ENCODE assay signal across 21 mouse cellular contexts in genomic region chr6:6202451-6202850, GRCm38 (mm10). TPM values are rescaled to one million over a fixed set of nuclear protein-coding genes. Genes with fewer than 3 reads are reported as not detected.
DNase-seq lines count a peak whose midpoint lies in the region; ATAC-seq and TF ChIP-seq lines count a peak whose summit lies in the region.
"Had no signal": no experiment of that assay in that cellular context is flagged by ENCODE, and none has a peak within 500 bp of the region (broad histone marks: within the 10 kb centered on the region; RNA-seq: fewer than 3 reads in every experiment).

No protein-coding gene starts in this region.

- TF ChIP-seq EP300 in liver, postnatal 0 days (IDR thresholded peaks at IDR 0.05; ENCODE audit: low read depth) = peak; percentile 72

- peak; percentile 18 for DNase-seq in kidney, postnatal 10 days
- no peak for DNase-seq in kidney, adult 11 months
- no peak for DNase-seq in liver, embryonic 11.5 days (ENCODE audit: low spot score)
- peak; percentile 29 to 69 for DNase-seq in kidney, postnatal 36 days
- DNase-seq in liver, postnatal 0 days = no peak
- no peak for DNase-seq in thymus, postnatal 0 days (ENCODE audit: low spot score)
- DNase-seq in layer of hippocampus, postnatal 10 days (ENCODE audit: low spot score in 2 of 2) = no peak
- DNase-seq: adrenal gland, postnatal 14 days; cerebellum, adult 2 months; cerebellum, postnatal 10 days; forebrain, postnatal 0 days; gastrocnemius, postnatal 14 days; heart, adult 2 months; heart, postnatal 14 days had no signal

- no peaks in the 10 kb centered on the region for H3K27me3 ChIP-seq in liver, embryonic 12.5 days (replicated peaks)
- no peaks in the 10 kb centered on the region for H3K27me3 ChIP-seq in liver, embryonic 11.5 days (replicated peaks; ENCODE audit: control insufficient read depth, insufficient read depth, low read length)
- H3K27me3 ChIP-seq in liver, postnatal 0 days (ENCODE audit: insufficient read depth, low read length) = no peaks in the 10 kb centered on the region
- H3K27me3 ChIP-seq: forebrain, embryonic 13.5 days; heart, embryonic 15.5 days; Patski had no signal

- H3K36me3 ChIP-seq in liver, embryonic 12.5 days = 0 out of 2 replicates have a peak, but pooled peaks cover 9% of the 10 kb centered on the region
- H3K36me3 ChIP-seq in liver, embryonic 11.5 days (ENCODE audit: control insufficient read depth, insufficient read depth, low read length) = no peaks in the 10 kb centered on the region
- H3K36me3 ChIP-seq in liver, postnatal 0 days (replicated peaks; ENCODE audit: insufficient read depth, low read length) = no peaks in the 10 kb centered on the region
- H3K36me3 ChIP-seq: heart, embryonic 15.5 days had no signal

- 74% methylated on average over 6 of the region's 6 CpGs for WGBS in liver, embryonic 12.5 days (ENCODE audit: insufficient replicate concordance)
- WGBS in liver, embryonic 11.5 days = 81% methylated on average over 6 of the region's 6 CpGs
- 65% methylated on average over 6 of the region's 6 CpGs for WGBS in liver, postnatal 0 days (ENCODE audit: insufficient replicate concordance)

- peaks cover 21% of the 10 kb centered on the region for H3K4me1 ChIP-seq in liver, embryonic 12.5 days
- H3K4me1 ChIP-seq in liver, embryonic 11.5 days (replicated peaks; ENCODE audit: control insufficient read depth, insufficient read depth, low read length) = peaks cover 13% of the 10 kb centered on the region
- H3K4me1 ChIP-seq in liver, postnatal 0 days (ENCODE audit: insufficient read depth) = peaks cover 25% of the 10 kb centered on the region
- H3K4me1 ChIP-seq: heart, embryonic 15.5 days had no signal

- H3K9me3 ChIP-seq in liver, embryonic 12.5 days (replicated peaks) = no peaks in the 10 kb centered on the region
- H3K9me3 ChIP-seq in liver, embryonic 11.5 days (ENCODE audit: control insufficient read depth, low read length) = no peaks in the 10 kb centered on the region
- no peaks in the 10 kb centered on the region for H3K9me3 ChIP-seq in liver, postnatal 0 days (ENCODE audit: low read length)
- H3K9me3 ChIP-seq: embryonic facial prominence, embryonic 10.5 days; forebrain, embryonic 13.5 days; heart, embryonic 15.5 days had no signal

- H3K4me2 ChIP-seq in liver, embryonic 12.5 days = 0 out of 2 replicates have a peak overlapping the region, but pooled peaks have one; percentile 14
- H3K4me2 ChIP-seq in liver, embryonic 11.5 days = no peak overlapping the region
- no peak overlapping the region for H3K4me2 ChIP-seq in liver, postnatal 0 days (ENCODE audit: low read depth, low read length)
- H3K4me2 ChIP-seq: forebrain, embryonic 13.5 days; heart, embryonic 11.5 days; heart, embryonic 15.5 days had no signal

- no peak overlapping the region for H3K4me3 ChIP-seq in liver, embryonic 12.5 days
- H3K4me3 ChIP-seq in liver, embryonic 11.5 days (ENCODE audit: low read depth, low read length) = no peak overlapping the region
- no peak overlapping the region for H3K4me3 ChIP-seq in liver, postnatal 0 days (ENCODE audit: low read depth, low read length)
- H3K4me3 ChIP-seq: embryonic facial prominence, embryonic 10.5 days; forebrain, embryonic 13.5 days; heart, adult 2 months; heart, embryonic 15.5 days had no signal

- no peak for TF ChIP-seq CTCF in liver, postnatal 0 days (IDR thresholded peaks at IDR 0.05; ENCODE audit: low read depth)

- H3K27ac ChIP-seq in liver, embryonic 12.5 days = peak overlapping the region; percentile 37; the same call in 1 of the 2 replicates
- H3K27ac ChIP-seq in liver, embryonic 11.5 days (ENCODE audit: low read depth, low read length) = no peak overlapping the region
- peak overlapping the region; percentile 96 for H3K27ac ChIP-seq in liver, postnatal 0 days (ENCODE audit: low read depth)
- H3K27ac ChIP-seq: embryonic facial prominence, embryonic 10.5 days; forebrain, embryonic 13.5 days; heart, adult 2 months; heart, embryonic 15.5 days had no signal

- no peak for ATAC-seq in liver, embryonic 12.5 days
- ATAC-seq in liver, embryonic 11.5 days (replicated peaks; ENCODE audit: low FRiP score) = no peak
- ATAC-seq in liver, postnatal 0 days = peak; percentile 89
- ATAC-seq: activated CD4-positive, CD25-positive, alpha-beta regulatory T cell, adult 4 months; forebrain, embryonic 13.5 days; forebrain, postnatal 0 days; Patski had no signal

- no peak overlapping the region for H3K9ac ChIP-seq in liver, embryonic 12.5 days
- no peak overlapping the region for H3K9ac ChIP-seq in liver, embryonic 11.5 days (ENCODE audit: low read depth, low read length)
- H3K9ac ChIP-seq in liver, postnatal 0 days (replicated peaks) = peak overlapping the region; percentile 16; the same call in 1 of the 2 replicates
- H3K9ac ChIP-seq: forebrain, embryonic 13.5 days; forebrain, postnatal 0 days; heart, embryonic 15.5 days had no signal

RNA-seq across cellular contexts. Expression of gene Slc25a13, which starts 14.5 kb away (rescaled TPM):
- polyA plus RNA-seq in liver, embryonic 12.5 days (2016; fragmentation: Nextera tagmentation; extraction: Ambion mirVana) = 41.9 and 43.6 TPM in 2 replicates
- 55.4 and 61.3 TPM in 2 replicates for polyA plus RNA-seq in liver, embryonic 11.5 days (2014; fragmentation: Nextera tagmentation; extraction: Ambion mirVana)
- polyA plus RNA-seq in liver, postnatal 0 days (2015; fragmentation: Nextera tagmentation; extraction: Ambion mirVana) = 160 and 167 TPM in 2 replicates
- polyA plus RNA-seq in thymus, postnatal 0 days (2015; fragmentation: Nextera tagmentation; extraction: Ambion mirVana) = 31.1 and 31.7 TPM in 2 replicates
- 1 to 10 TPM; 2.1 to 3.3 TPM for total RNA-seq in layer of hippocampus, postnatal 10 days (2021)

Comparison
In these comparisons a context has a peak if more than half of its experiments do, and no peak if none do; other contexts are left out.
1. DNase-seq: peak in kidney, postnatal 10 days (single experiment) and kidney, postnatal 36 days (2 of 2); none in kidney, adult 11 months (single experiment), liver, embryonic 11.5 days (single experiment), liver, postnatal 0 days (single experiment), thymus, postnatal 0 days (single experiment) and layer of hippocampus, postnatal 10 days (0 of 2).